Mouse (Mus musculus): ENCODE data around the gene Snx21. TPM values are rescaled to one million over a fixed set of nuclear protein-coding genes. Genes with fewer than 3 reads are reported as not detected.

The Snx21 gene
- 5.2 TPM for polyA plus RNA-seq (2015; fragmentation: Illumina TruSeq; extraction: RNeasy Lipid Tissue Mini Kit (QIAGEN cat#74804); ENCODE audit: insufficient read depth, low replicate concordance)

GRCm38 (mm10) chr2:164785481-164786387 is at the start of gene Snx21:
Snx21 (plus strand) TSS chr2:164785823.

GRCm38 (mm10) chr2:164745843-164746479 is 39.7 kb upstream of the Snx21 start, which contains the start of the genes Wfdc3 and Dnttip1:
Wfdc3 (minus strand) TSS chr2:164745931.
Dnttip1 (plus strand) TSS chr2:164745983.

GRCm38 (mm10) chr2:164769258-164770037 is 16.2 kb upstream of the Snx21 start, which contains the start of gene Ube2c:
Ube2c (plus strand) TSS chr2:164769898.

GRCm38 (mm10) chr2:164779481-164780086 is 6.0 kb upstream of the Snx21 start, which contains the start of gene Tnnc2:
Tnnc2 (minus strand) TSS chr2:164779967.

GRCm38 (mm10) chr2:164804533-164805331 is 19.1 kb downstream of the Snx21 start, which contains the start of the genes Acot8 and Zswim3:
Acot8 (minus strand) TSS chr2:164804882.
Zswim3 (plus strand) TSS chr2:164805098.

GRCm38 (mm10) chr2:164822636-164823165 is 37.1 kb downstream of the Snx21 start, which contains the start of gene Zswim1:
Zswim1 (plus strand) TSS chr2:164822686.

GRCm38 (mm10) chr2:164828437-164828836 is 42.8 kb downstream of the Snx21 start, which contains the start of gene Spata25:
Spata25 (minus strand) TSS chr2:164828537.

GRCm38 (mm10) chr2:164832748-164833301 is 47.2 kb downstream of the Snx21 start, which contains the start of gene Ctsa:
Ctsa (plus strand) TSS chr2:164832873.

GRCm38 (mm10) chr2:164833314-164833959 is 47.8 kb downstream of the Snx21 start, which contains the start of gene Neurl2:
Neurl2 (minus strand) TSS chr2:164833456.

Other genes starting within 250 kb of the Snx21 start
- not detected for gene Wfdc2, start 223.4 kb upstream of the Snx21 start, polyA plus RNA-seq (2015; fragmentation: Illumina TruSeq; extraction: RNeasy Lipid Tissue Mini Kit (QIAGEN cat#74804); ENCODE audit: insufficient read depth, low replicate concordance)
- gene Spint3, start 212.4 kb upstream of the Snx21 start, polyA plus RNA-seq (2015; fragmentation: Illumina TruSeq; extraction: RNeasy Lipid Tissue Mini Kit (QIAGEN cat#74804); ENCODE audit: insufficient read depth, low replicate concordance), result not detected
- 0.44 TPM for gene Wfdc6a, start 200.4 kb upstream of the Snx21 start, polyA plus RNA-seq (2015; fragmentation: Illumina TruSeq; extraction: RNeasy Lipid Tissue Mini Kit (QIAGEN cat#74804); ENCODE audit: insufficient read depth, low replicate concordance)
- not detected for gene Eppin, start 192.2 kb upstream of the Snx21 start, polyA plus RNA-seq (2015; fragmentation: Illumina TruSeq; extraction: RNeasy Lipid Tissue Mini Kit (QIAGEN cat#74804); ENCODE audit: insufficient read depth, low replicate concordance)
- not detected for gene Wfdc6b, start 172.3 kb upstream of the Snx21 start, polyA plus RNA-seq (2015; fragmentation: Illumina TruSeq; extraction: RNeasy Lipid Tissue Mini Kit (QIAGEN cat#74804); ENCODE audit: insufficient read depth, low replicate concordance)
- not detected for gene Wfdc8, start 172.2 kb upstream of the Snx21 start, polyA plus RNA-seq (2015; fragmentation: Illumina TruSeq; extraction: RNeasy Lipid Tissue Mini Kit (QIAGEN cat#74804); ENCODE audit: insufficient read depth, low replicate concordance)
- not detected for gene Wfdc16, start 147.0 kb upstream of the Snx21 start, polyA plus RNA-seq (2015; fragmentation: Illumina TruSeq; extraction: RNeasy Lipid Tissue Mini Kit (QIAGEN cat#74804); ENCODE audit: insufficient read depth, low replicate concordance)
- not detected for gene Wfdc10, start 129.8 kb upstream of the Snx21 start, polyA plus RNA-seq (2015; fragmentation: Illumina TruSeq; extraction: RNeasy Lipid Tissue Mini Kit (QIAGEN cat#74804); ENCODE audit: insufficient read depth, low replicate concordance)
- not detected for gene Wfdc9, start 129.2 kb upstream of the Snx21 start, polyA plus RNA-seq (2015; fragmentation: Illumina TruSeq; extraction: RNeasy Lipid Tissue Mini Kit (QIAGEN cat#74804); ENCODE audit: insufficient read depth, low replicate concordance)
- gene Wfdc11, start 111.7 kb upstream of the Snx21 start, polyA plus RNA-seq (2015; fragmentation: Illumina TruSeq; extraction: RNeasy Lipid Tissue Mini Kit (QIAGEN cat#74804); ENCODE audit: insufficient read depth, low replicate concordance), result not detected
- not detected for gene Wfdc13, start 100.7 kb upstream of the Snx21 start, polyA plus RNA-seq (2015; fragmentation: Illumina TruSeq; extraction: RNeasy Lipid Tissue Mini Kit (QIAGEN cat#74804); ENCODE audit: insufficient read depth, low replicate concordance)
- not detected for gene Spint4, start 87.3 kb upstream of the Snx21 start, polyA plus RNA-seq (2015; fragmentation: Illumina TruSeq; extraction: RNeasy Lipid Tissue Mini Kit (QIAGEN cat#74804); ENCODE audit: insufficient read depth, low replicate concordance)
- gene Spint5, start 70.5 kb upstream of the Snx21 start, polyA plus RNA-seq (2015; fragmentation: Illumina TruSeq; extraction: RNeasy Lipid Tissue Mini Kit (QIAGEN cat#74804); ENCODE audit: insufficient read depth, low replicate concordance), result not detected
- 0.39 TPM for gene Wfdc3, start 39.9 kb upstream of the Snx21 start, polyA plus RNA-seq (2015; fragmentation: Illumina TruSeq; extraction: RNeasy Lipid Tissue Mini Kit (QIAGEN cat#74804); ENCODE audit: insufficient read depth, low replicate concordance)
- gene Dnttip1, start 39.8 kb upstream of the Snx21 start, polyA plus RNA-seq (2015; fragmentation: Illumina TruSeq; extraction: RNeasy Lipid Tissue Mini Kit (QIAGEN cat#74804); ENCODE audit: insufficient read depth, low replicate concordance), result 16.4 TPM
- gene Ube2c, start 15.9 kb upstream of the Snx21 start, polyA plus RNA-seq (2015; fragmentation: Illumina TruSeq; extraction: RNeasy Lipid Tissue Mini Kit (QIAGEN cat#74804); ENCODE audit: insufficient read depth, low replicate concordance), result 44.2 TPM
- not detected for gene Tnnc2, start 5.9 kb upstream of the Snx21 start, polyA plus RNA-seq (2015; fragmentation: Illumina TruSeq; extraction: RNeasy Lipid Tissue Mini Kit (QIAGEN cat#74804); ENCODE audit: insufficient read depth, low replicate concordance)
- 14.0 TPM for gene Acot8, start 19.1 kb downstream of the Snx21 start, polyA plus RNA-seq (2015; fragmentation: Illumina TruSeq; extraction: RNeasy Lipid Tissue Mini Kit (QIAGEN cat#74804); ENCODE audit: insufficient read depth, low replicate concordance)
- gene Zswim3, start 19.3 kb downstream of the Snx21 start, polyA plus RNA-seq (2015; fragmentation: Illumina TruSeq; extraction: RNeasy Lipid Tissue Mini Kit (QIAGEN cat#74804); ENCODE audit: insufficient read depth, low replicate concordance), result 5.5 TPM
- gene Zswim1, start 36.9 kb downstream of the Snx21 start, polyA plus RNA-seq (2015; fragmentation: Illumina TruSeq; extraction: RNeasy Lipid Tissue Mini Kit (QIAGEN cat#74804); ENCODE audit: insufficient read depth, low replicate concordance), result 4.9 TPM
- gene Spata25, start 42.7 kb downstream of the Snx21 start, polyA plus RNA-seq (2015; fragmentation: Illumina TruSeq; extraction: RNeasy Lipid Tissue Mini Kit (QIAGEN cat#74804); ENCODE audit: insufficient read depth, low replicate concordance), result not detected
- gene Ctsa, start 47.0 kb downstream of the Snx21 start, polyA plus RNA-seq (2015; fragmentation: Illumina TruSeq; extraction: RNeasy Lipid Tissue Mini Kit (QIAGEN cat#74804); ENCODE audit: insufficient read depth, low replicate concordance), result 161 TPM
- gene Neurl2, start 47.6 kb downstream of the Snx21 start, polyA plus RNA-seq (2015; fragmentation: Illumina TruSeq; extraction: RNeasy Lipid Tissue Mini Kit (QIAGEN cat#74804); ENCODE audit: insufficient read depth, low replicate concordance), result 0.99 TPM
- 10.2 TPM for gene Pltp, start 71.9 kb downstream of the Snx21 start, polyA plus RNA-seq (2015; fragmentation: Illumina TruSeq; extraction: RNeasy Lipid Tissue Mini Kit (QIAGEN cat#74804); ENCODE audit: insufficient read depth, low replicate concordance)
- gene Pcif1, start 93.5 kb downstream of the Snx21 start, polyA plus RNA-seq (2015; fragmentation: Illumina TruSeq; extraction: RNeasy Lipid Tissue Mini Kit (QIAGEN cat#74804); ENCODE audit: insufficient read depth, low replicate concordance), result 21.7 TPM
- gene Zfp335, start 125.9 kb downstream of the Snx21 start, polyA plus RNA-seq (2015; fragmentation: Illumina TruSeq; extraction: RNeasy Lipid Tissue Mini Kit (QIAGEN cat#74804); ENCODE audit: insufficient read depth, low replicate concordance), result 9.1 TPM
- gene Mmp9, start 155.0 kb downstream of the Snx21 start, polyA plus RNA-seq (2015; fragmentation: Illumina TruSeq; extraction: RNeasy Lipid Tissue Mini Kit (QIAGEN cat#74804); ENCODE audit: insufficient read depth, low replicate concordance), result 17.7 TPM
- gene Slc12a5, start 175.0 kb downstream of the Snx21 start, polyA plus RNA-seq (2015; fragmentation: Illumina TruSeq; extraction: RNeasy Lipid Tissue Mini Kit (QIAGEN cat#74804); ENCODE audit: insufficient read depth, low replicate concordance), result 2.0 TPM
- gene Ncoa5, start 249.0 kb downstream of the Snx21 start, polyA plus RNA-seq (2015; fragmentation: Illumina TruSeq; extraction: RNeasy Lipid Tissue Mini Kit (QIAGEN cat#74804); ENCODE audit: insufficient read depth, low replicate concordance), result 44.6 TPM

Measured in spleen, adult 10 weeks (tissue).